Mouse (Mus musculus) ovary, adult 10 weeks (tissue): ENCODE data around the gene Snca. TPM values are rescaled to one million over a fixed set of nuclear protein-coding genes. Genes with fewer than 3 reads are reported as not detected.

ENCODE experiments used
- polyA plus RNA-seq: library from polyadenylated mRNA; stranded (reverse); fragments of 350-450 nt; fragmentation: Illumina TruSeq; extraction: RNeasy Lipid Tissue Mini Kit (QIAGEN cat#74804); gene quantifications from one replicate; pipeline ENCODE4 v1.2.3, GENCODE M21; 2014

The Snca gene
- polyA plus RNA-seq: 1.3 TPM

DNA sequence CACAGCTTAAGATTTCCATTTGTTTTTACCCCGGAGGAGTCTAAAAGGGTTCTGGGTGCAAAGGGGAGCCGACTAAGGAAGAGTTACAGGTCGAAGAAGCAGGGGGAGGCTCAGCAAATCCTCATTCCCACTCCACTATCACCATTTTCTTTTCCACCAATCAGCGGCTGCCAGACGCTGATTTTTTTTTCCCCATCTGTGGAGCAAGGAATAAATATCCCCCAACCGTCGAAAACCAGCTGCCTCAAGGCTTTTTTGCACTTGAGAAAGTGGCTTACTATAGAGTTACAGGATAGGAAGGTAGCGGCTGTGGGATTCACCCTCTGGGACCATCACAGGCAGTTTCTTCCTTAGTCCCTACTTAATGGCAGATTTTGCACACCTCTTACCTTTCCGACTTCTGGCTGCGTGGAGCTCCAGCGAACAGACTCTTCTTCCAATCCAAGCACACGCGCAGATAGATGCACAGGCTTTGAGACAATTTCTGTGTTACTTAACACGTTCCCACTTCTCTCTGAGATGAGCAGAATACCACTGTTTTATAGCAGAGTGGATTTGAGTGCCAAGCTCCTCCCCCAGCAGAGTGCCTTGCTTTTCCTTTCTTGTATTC, at the start of gene Snca:
Gene Snca, minus strand, starts transcription at position 574 of the 610 bp plus-strand sequence.

Other genes with a start within 250 kb of the Snca start
- gene Mmrn1, start 95.1 kb upstream of the Snca start, polyA plus RNA-seq: 94.3 TPM